ENCODE assay signal across 12 mouse cellular contexts in genomic region chr3:101804331-101804730, GRCm38 (mm10). TPM values are rescaled to one million over a fixed set of nuclear protein-coding genes. Genes with fewer than 3 reads are reported as not detected.
DNase-seq lines count a peak whose midpoint lies in the region; ATAC-seq and TF ChIP-seq lines count a peak whose summit lies in the region.
"Had no signal": no experiment of that assay in that cellular context is flagged by ENCODE, and none has a peak within 500 bp of the region (broad histone marks: within the 10 kb centered on the region; RNA-seq: fewer than 3 reads in every experiment).

No protein-coding gene starts in this region.

- H3K36me3 ChIP-seq in stomach, embryonic 15.5 days = no peaks in the 10 kb centered on the region
- no peaks in the 10 kb centered on the region for H3K36me3 ChIP-seq in stomach, postnatal 0 days (ENCODE audit: control insufficient read depth, insufficient read depth, low read length)
- H3K36me3 ChIP-seq in heart, embryonic 16.5 days (ENCODE audit: control insufficient read depth, insufficient read depth) = no peaks in the 10 kb centered on the region
- H3K36me3 ChIP-seq: forebrain, embryonic 15.5 days; hindbrain, embryonic 15.5 days; limb, embryonic 13.5 days had no signal

- 0 out of 2 replicates have a peak overlapping the region, but pooled peaks have one; percentile 21 for H3K27ac ChIP-seq in stomach, embryonic 15.5 days
- H3K27ac ChIP-seq in stomach, postnatal 0 days (replicated peaks) = no peak overlapping the region
- peak overlapping the region; percentile 98 for H3K27ac ChIP-seq in heart, embryonic 16.5 days (ENCODE audit: low read length)
- H3K27ac ChIP-seq: forebrain, embryonic 15.5 days; hindbrain, embryonic 15.5 days; limb, embryonic 13.5 days had no signal

- TF ChIP-seq CTCF in stomach, postnatal 0 days (IDR thresholded peaks at IDR 0.05; ENCODE audit: low read depth) = no peak

- ATAC-seq in stomach, embryonic 15.5 days (ENCODE audit: insufficient read depth, low FRiP score, low read depth) = no peak
- ATAC-seq in stomach, postnatal 0 days (ENCODE audit: low FRiP score, low TSS enrichment) = no peak
- ATAC-seq in heart, embryonic 16.5 days (replicated peaks; ENCODE audit: extremely low read depth, insufficient read depth, low FRiP score) = peak; percentile 69
- ATAC-seq: forebrain, embryonic 15.5 days had no signal

- peak; percentile 41 for DNase-seq in cerebellum, adult 9-11 months
- no peak for DNase-seq in cerebellum, postnatal 36 days
- no peak for DNase-seq in stomach, postnatal 0 days (ENCODE audit: low spot score)
- DNase-seq in urinary bladder, adult 18-20 months (ENCODE audit: low spot score in 2 of 2) = no peak
- no peak for DNase-seq in ovary, adult 18-20 months (ENCODE audit: low spot score)
- DNase-seq: gastrocnemius, postnatal 14 days; kidney, postnatal 14 days had no signal

- no peak overlapping the region for H3K4me2 ChIP-seq in stomach, embryonic 15.5 days
- no peak overlapping the region for H3K4me2 ChIP-seq in stomach, postnatal 0 days (replicated peaks; ENCODE audit: low read depth)
- H3K4me2 ChIP-seq in heart, embryonic 16.5 days (ENCODE audit: low read depth, low read length) = peak overlapping the region; percentile 40
- H3K4me2 ChIP-seq: forebrain, embryonic 15.5 days; hindbrain, embryonic 15.5 days; limb, embryonic 13.5 days had no signal

- H3K9me3 ChIP-seq in stomach, embryonic 15.5 days = no peaks in the 10 kb centered on the region
- H3K9me3 ChIP-seq in stomach, postnatal 0 days (ENCODE audit: control insufficient read depth, low read length) = no peaks in the 10 kb centered on the region
- no peaks in the 10 kb centered on the region for H3K9me3 ChIP-seq in heart, embryonic 16.5 days (replicated peaks; ENCODE audit: control insufficient read depth, low read length)
- H3K9me3 ChIP-seq: forebrain, embryonic 15.5 days; hindbrain, embryonic 15.5 days; limb, embryonic 13.5 days had no signal

- 42% methylated on average over 6 of the region's 6 CpGs for WGBS in stomach, embryonic 15.5 days
- 57% methylated on average over 6 of the region's 6 CpGs for WGBS in stomach, postnatal 0 days
- WGBS in heart, embryonic 16.5 days = 36% methylated on average over 6 of the region's 6 CpGs

- TF ChIP-seq EP300 in stomach, postnatal 0 days (optimal IDR thresholded peaks at IDR 0.05) = no peak

- peaks cover 20% of the 10 kb centered on the region for H3K4me1 ChIP-seq in stomach, embryonic 15.5 days
- H3K4me1 ChIP-seq in stomach, postnatal 0 days (replicated peaks; ENCODE audit: control insufficient read depth, insufficient read depth) = no peaks in the 10 kb centered on the region
- peaks cover 58% of the 10 kb centered on the region for H3K4me1 ChIP-seq in heart, embryonic 16.5 days (ENCODE audit: control insufficient read depth, insufficient read depth, low read length)

- H3K4me3 ChIP-seq in stomach, embryonic 15.5 days (replicated peaks) = no peak overlapping the region
- H3K4me3 ChIP-seq in stomach, postnatal 0 days (ENCODE audit: low read depth, low read length) = no peak overlapping the region
- H3K4me3 ChIP-seq in heart, embryonic 16.5 days (ENCODE audit: low read length) = no peak overlapping the region
- H3K4me3 ChIP-seq: forebrain, embryonic 15.5 days; hindbrain, embryonic 15.5 days; limb, embryonic 13.5 days had no signal

- H3K27me3 ChIP-seq in stomach, embryonic 15.5 days (replicated peaks) = no peaks in the 10 kb centered on the region
- no peaks in the 10 kb centered on the region for H3K27me3 ChIP-seq in stomach, postnatal 0 days (ENCODE audit: control insufficient read depth, insufficient read depth, low read length)
- H3K27me3 ChIP-seq in heart, embryonic 16.5 days (ENCODE audit: control insufficient read depth, insufficient read depth, low read length) = no peaks in the 10 kb centered on the region
- H3K27me3 ChIP-seq: forebrain, embryonic 15.5 days; hindbrain, embryonic 15.5 days; limb, embryonic 13.5 days had no signal

- H3K9ac ChIP-seq in stomach, embryonic 15.5 days = no peak overlapping the region
- no peak overlapping the region for H3K9ac ChIP-seq in stomach, postnatal 0 days (ENCODE audit: low read length)
- H3K9ac ChIP-seq in heart, embryonic 16.5 days (ENCODE audit: low read length) = peak overlapping the region; percentile 64
- H3K9ac ChIP-seq: forebrain, embryonic 15.5 days; hindbrain, embryonic 15.5 days; limb, embryonic 13.5 days had no signal

RNA-seq across cellular contexts. Expression of gene Mab21l3, which starts 44.4 kb away (rescaled TPM):
- polyA plus RNA-seq in stomach, embryonic 15.5 days (2015; fragmentation: Nextera tagmentation; extraction: Ambion mirVana) = 4.1 and 5.8 TPM in 2 replicates
- polyA plus RNA-seq in stomach, postnatal 0 days (2015; fragmentation: Nextera tagmentation; extraction: Ambion mirVana) = 0.57 and 0.67 TPM in 2 replicates
- polyA plus RNA-seq in heart, embryonic 16.5 days (2015; fragmentation: Nextera tagmentation; extraction: Ambion mirVana) = 0.29 and 0.38 TPM in 2 replicates
